Mouse (Mus musculus) midbrain, embryonic 12.5 days (tissue): Measurements from ENCODE around the gene Chrna1. TPM values are rescaled to one million over a fixed set of nuclear protein-coding genes. Genes with fewer than 3 reads are reported as not detected.

ENCODE experiments used
- ATAC-seq: fragments of 200-750 bp; cut with Nextera tagmentation; 2 replicates; pipeline ENCODE4 v1.8.0; 2017; ENCODE audit warnings: low read depth, moderate TSS enrichment, moderate library complexity; ENCODE audit not compliant: low FRiP score
- H3K27ac ChIP-seq: fragments of 300-500 bp; sonication (generic); replicated peaks from 2 replicates; pipeline ENCODE4 v1.5.1; 2016; ENCODE audit warnings: mild to moderate bottlenecking
- H3K27me3 ChIP-seq: fragments of 300-500 bp; sonication (generic); 2 replicates; pipeline ENCODE4 v1.6.1; 2016; ENCODE audit warnings: mild to moderate bottlenecking
- H3K36me3 ChIP-seq: fragments of 300-500 bp; sonication (generic); 2 replicates; pipeline ENCODE4 v1.6.1; 2016
- H3K4me1 ChIP-seq: fragments of 300-500 bp; sonication (generic); 2 replicates; pipeline ENCODE4 v1.6.1; 2016
- H3K4me2 ChIP-seq: fragments of 300-500 bp; sonication (generic); replicated peaks from 2 replicates; pipeline ENCODE4 v1.6.1; 2016; ENCODE audit warnings: mild to moderate bottlenecking, moderate library complexity
- H3K4me3 ChIP-seq: fragments of 300-500 bp; sonication (generic); 2 replicates; pipeline ENCODE4 v1.5.1; 2016; ENCODE audit warnings: mild to moderate bottlenecking
- H3K9ac ChIP-seq: fragments of 300-500 bp; sonication (generic); replicated peaks from 2 replicates; pipeline ENCODE4 v1.6.1; 2016; ENCODE audit warnings: mild to moderate bottlenecking, moderate library complexity
- H3K9me3 ChIP-seq: fragments of 300-500 bp; sonication (generic); 2 replicates; pipeline ENCODE4 v1.6.1; 2016; ENCODE audit warnings: mild to moderate bottlenecking
- WGBS: fragments of 180-500 bp; shearing (Covaris S2); methylation state at CpG from one replicate; pipeline ENCODE4 v1.1.7; 2016; 5-methylcytosine and 5-hydroxymethylcytosine counted together
- polyA plus RNA-seq: library from polyadenylated mRNA; unstranded; fragments of >200 nt; fragmentation: Nextera tagmentation; extraction: Ambion mirVana; gene quantifications from 2 replicates; pipeline ENCODE4 v1.2.1, GENCODE M21; 2016

Gene Chrna1
- polyA plus RNA-seq: 0.18 and 0.35 TPM in 2 replicates

DNA sequence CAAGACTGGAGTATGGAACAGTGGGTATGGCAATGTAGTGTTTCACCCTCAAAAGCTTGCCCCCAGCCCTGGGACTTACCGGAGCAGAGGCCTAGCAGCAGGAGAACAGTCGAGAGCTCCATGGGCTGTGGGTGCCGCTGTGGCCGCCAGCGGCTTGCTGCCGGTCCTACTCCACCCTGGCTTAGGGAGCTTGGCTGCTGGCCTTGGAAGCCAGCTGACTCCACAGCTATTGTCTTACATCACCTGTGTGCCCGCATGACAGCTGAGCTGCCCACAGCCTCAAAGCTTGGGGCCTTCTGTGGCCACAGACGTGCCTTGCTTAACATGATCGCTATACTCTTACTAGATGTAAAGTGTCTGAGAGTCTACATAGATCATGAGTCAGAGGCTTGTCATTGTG lies at the start of gene Chrna1:
Gene Chrna1 (minus strand): TSS at position 173 of the 400 bp plus-strand sequence.
- no peak within 1 kb of the TSS for H3K9ac ChIP-seq
- no peaks in the 10 kb centered on the region for H3K36me3 ChIP-seq
- H3K4me2 ChIP-seq: no peak within 1 kb of the TSS
- no peak within 1 kb of the TSS for H3K4me3 ChIP-seq
- peaks cover 5% of the 10 kb centered on the region; the same call in 1 of the 2 replicates for H3K4me1 ChIP-seq
- H3K27ac ChIP-seq: no peak within 1 kb of the TSS
- ATAC-seq: no peak
- 88% methylated on average over 9 of the region's 9 CpGs for WGBS
- peaks cover 4% of the 10 kb centered on the region; the same call in 1 of the 2 replicates for H3K27me3 ChIP-seq
- H3K9me3 ChIP-seq: no peaks in the 10 kb centered on the region

DNA sequence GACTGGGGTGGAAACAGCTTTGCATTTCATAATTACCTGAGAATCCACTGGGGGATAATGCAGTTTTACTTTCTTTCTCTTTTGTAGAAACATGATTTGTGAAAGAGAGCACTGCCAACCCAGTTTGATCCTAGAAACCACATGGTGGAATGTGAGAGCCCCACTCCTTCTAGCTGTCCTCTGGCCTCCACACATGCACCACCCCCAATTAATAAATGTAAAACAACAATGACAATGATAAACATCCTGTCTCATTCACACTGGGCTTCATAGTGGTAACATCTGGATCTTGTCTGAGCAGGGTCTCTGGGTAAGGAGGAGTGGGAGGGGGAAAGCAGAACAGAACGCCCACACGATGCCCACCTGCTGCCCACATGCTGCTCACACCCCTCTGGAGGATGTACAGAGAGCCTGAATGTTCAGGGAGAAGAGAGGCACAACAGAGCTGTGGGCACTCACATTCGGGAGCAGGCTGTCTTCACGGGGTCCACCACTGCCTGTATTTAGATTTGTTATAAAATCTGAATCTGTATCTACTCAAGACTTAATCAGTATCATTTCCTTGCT lies 38.4 kb upstream of the Chrna1 start:
- WGBS: 81% methylated on average over 4 of the region's 4 CpGs
- no peak overlapping the region for H3K4me2 ChIP-seq
- no peaks in the 10 kb centered on the region for H3K4me1 ChIP-seq
- H3K9ac ChIP-seq: no peak overlapping the region
- no peak for ATAC-seq
- H3K27ac ChIP-seq: no peak overlapping the region
- no peak overlapping the region for H3K4me3 ChIP-seq
- no peaks in the 10 kb centered on the region for H3K27me3 ChIP-seq
- peaks cover 48% of the 10 kb centered on the region for H3K36me3 ChIP-seq
- H3K9me3 ChIP-seq: no peaks in the 10 kb centered on the region

DNA sequence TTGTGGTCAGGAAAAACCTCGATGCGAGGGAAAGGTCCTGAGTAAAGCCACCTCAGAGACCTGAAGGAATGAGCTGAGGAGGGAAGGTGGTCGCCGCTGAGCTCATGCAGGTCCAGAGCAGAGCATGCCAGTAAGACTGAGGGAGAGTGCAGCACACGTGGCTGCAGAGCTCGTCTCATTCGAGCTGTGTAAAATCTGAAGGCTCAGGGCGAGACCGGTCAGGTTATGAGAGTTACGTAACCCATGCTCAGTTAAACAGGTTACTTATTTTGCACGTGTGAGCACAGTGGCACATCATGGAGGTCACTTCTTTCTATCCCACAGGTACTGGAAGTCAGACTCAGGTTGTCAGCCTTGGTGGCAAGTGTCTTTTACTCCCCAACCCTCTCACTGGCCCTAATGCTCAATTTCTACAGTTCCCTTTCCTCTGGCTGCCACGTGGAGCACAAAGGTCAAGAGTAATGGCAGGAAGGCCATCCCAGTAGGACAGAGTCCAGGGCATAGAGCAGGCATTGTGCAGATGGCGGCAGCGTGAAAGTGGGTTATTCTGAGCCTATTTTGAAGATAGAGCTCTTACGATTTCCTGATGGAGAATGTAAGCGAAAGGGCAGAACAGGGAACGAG lies 36.4 kb upstream of the Chrna1 start:
- H3K36me3 ChIP-seq: peaks cover 44% of the 10 kb centered on the region
- no peak overlapping the region for H3K4me3 ChIP-seq
- H3K9me3 ChIP-seq: no peaks in the 10 kb centered on the region
- H3K9ac ChIP-seq: no peak overlapping the region
- H3K27ac ChIP-seq: no peak overlapping the region
- 85% methylated on average over 17 of the region's 17 CpGs for WGBS
- no peaks in the 10 kb centered on the region for H3K4me1 ChIP-seq
- ATAC-seq: no peak
- H3K4me2 ChIP-seq: no peak overlapping the region
- no peaks in the 10 kb centered on the region for H3K27me3 ChIP-seq

DNA sequence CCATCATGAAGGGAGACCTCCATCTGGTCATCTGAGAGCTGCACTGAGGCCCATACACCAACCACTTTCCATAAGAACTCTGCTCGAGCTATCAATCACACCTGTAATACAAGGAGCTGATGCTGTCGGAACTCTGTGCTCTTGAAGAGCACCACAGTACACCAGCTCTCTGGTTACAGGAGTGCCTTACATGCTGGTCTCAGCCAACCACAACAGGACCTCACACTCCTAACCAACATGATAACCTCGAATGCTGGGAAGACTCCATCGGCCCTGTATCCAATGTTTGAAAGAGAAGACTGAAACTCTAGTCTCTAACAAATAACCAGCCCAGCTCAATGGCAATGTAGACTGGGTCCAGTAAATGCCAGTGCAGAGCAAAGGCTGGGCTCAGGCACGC lies 35.3 kb upstream of the Chrna1 start:
- Histone ChIP-seq H3K4me3 (no peak overlapping the region), H3K27me3 (no peaks in the 10 kb centered on the region), H3K27ac (no peak overlapping the region), H3K36me3 (peaks cover 50% of the 10 kb centered on the region), H3K4me1 (no peaks in the 10 kb centered on the region), H3K9me3 (no peaks in the 10 kb centered on the region), H3K4me2 (no peak overlapping the region), H3K9ac (no peak overlapping the region)
- WGBS: 94% methylated on average over 5 of the region's 5 CpGs
- ATAC-seq: no peak

DNA sequence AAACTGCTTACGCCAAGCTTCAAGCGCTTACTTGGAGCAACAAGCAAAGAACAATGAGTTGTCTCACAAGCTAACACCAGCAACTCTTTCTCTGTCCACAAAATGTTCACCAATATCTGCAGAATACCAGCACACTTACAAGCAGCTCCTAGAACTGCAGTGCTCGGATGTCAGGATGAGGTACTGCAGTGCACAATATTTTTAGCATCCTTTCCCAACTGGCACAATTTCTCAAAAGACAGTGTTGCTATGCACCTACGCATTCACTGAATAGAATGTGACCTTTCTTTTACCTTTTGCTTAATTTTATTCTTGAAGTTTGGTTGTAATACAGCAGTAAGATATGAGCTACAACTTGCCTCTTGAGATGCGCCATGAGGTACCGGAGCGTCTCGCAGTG lies 34.2 kb upstream of the Chrna1 start:
- Histone ChIP-seq H3K27me3 (no peaks in the 10 kb centered on the region), H3K4me2 (no peak overlapping the region), H3K4me3 (no peak overlapping the region), H3K36me3 (peaks cover 59% of the 10 kb centered on the region), H3K9me3 (no peaks in the 10 kb centered on the region), H3K27ac (no peak overlapping the region), H3K9ac (no peak overlapping the region), H3K4me1 (no peaks in the 10 kb centered on the region)
- no peak for ATAC-seq
- 95% methylated on average over 8 of the region's 8 CpGs for WGBS

DNA sequence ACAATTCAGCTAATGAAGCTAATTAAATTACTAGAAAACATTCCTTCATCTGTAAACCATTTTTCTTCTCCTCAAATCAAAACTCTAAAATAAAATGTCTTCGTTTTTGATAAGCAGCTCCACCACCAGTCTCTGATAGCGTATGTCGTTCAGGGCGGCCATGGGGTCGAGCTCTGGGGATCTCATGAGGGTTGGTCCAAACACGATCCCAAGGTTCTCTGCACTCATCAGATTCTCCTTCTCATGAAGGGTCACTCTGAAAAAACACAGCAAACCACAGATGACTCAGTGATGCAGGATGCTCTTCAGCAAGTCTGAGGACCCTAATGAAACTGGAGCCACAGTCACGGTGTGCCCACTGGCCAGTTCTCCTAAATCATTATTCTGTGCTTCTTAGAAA lies 32.8 kb upstream of the Chrna1 start:
- WGBS: 93% methylated on average over 7 of the region's 7 CpGs

DNA sequence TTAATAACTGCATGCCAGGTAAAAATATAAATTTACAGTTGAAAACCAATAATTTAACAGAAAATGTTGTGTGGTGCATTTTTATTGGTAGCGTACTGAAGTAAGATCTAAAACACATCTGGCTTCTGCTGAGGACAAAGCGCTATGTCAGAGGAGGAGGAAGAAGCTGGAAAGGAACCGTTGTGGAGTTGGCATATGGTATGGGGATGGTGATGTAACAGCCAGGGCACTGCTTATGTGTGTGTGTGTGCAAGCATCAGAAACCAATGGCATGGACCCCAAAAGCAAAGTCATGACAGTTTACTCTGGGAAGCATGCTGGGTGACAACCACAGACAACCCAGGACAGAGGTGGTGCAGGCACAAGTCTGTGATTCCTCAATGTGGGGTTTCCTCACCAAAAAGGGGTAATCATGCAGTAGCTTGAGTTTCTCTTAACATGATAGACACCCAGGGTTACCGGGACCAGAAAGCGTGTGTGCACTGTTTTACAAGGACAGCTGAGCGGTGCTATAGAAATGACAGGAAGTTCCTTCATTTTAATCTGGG lies 32.3 kb upstream of the Chrna1 start:
- Histone ChIP-seq H3K4me1 (no peaks in the 10 kb centered on the region), H3K27me3 (no peaks in the 10 kb centered on the region), H3K9ac (no peak overlapping the region), H3K36me3 (peaks cover 54% of the 10 kb centered on the region), H3K4me3 (no peak overlapping the region), H3K4me2 (no peak overlapping the region), H3K9me3 (no peaks in the 10 kb centered on the region), H3K27ac (no peak overlapping the region)
- 96% methylated on average over 6 of the region's 6 CpGs for WGBS
- no peak for ATAC-seq

More for the DNA sequence above, 32.8 kb upstream of the Chrna1 start:
- peaks cover 59% of the 10 kb centered on the region for H3K36me3 ChIP-seq
- no peaks in the 10 kb centered on the region for H3K27me3 ChIP-seq
- no peak overlapping the region for H3K4me3 ChIP-seq
- H3K9ac ChIP-seq: no peak overlapping the region
- no peaks in the 10 kb centered on the region for H3K9me3 ChIP-seq
- no peak for ATAC-seq
- H3K4me2 ChIP-seq: no peak overlapping the region
- no peak overlapping the region for H3K27ac ChIP-seq
- no peaks in the 10 kb centered on the region for H3K4me1 ChIP-seq

DNA sequence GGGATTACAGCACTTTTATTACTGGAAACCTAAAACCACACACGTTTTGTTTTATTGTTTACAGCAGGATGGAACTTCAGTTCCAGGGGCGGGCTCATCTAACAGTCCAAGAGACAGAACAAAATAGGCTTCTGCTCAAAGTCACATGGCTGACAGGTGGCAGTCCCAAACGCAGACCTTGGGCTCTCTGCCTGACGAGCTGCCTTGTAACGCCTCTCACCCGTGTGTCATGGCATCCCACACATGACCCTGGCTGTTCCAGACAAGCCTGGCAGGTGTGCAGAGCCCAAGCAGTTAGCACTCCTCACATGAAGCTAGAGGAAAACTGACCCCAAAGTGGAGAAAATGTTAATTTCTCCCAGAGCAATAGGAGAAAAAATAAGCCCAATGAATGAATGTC lies 31.7 kb upstream of the Chrna1 start:
- no peak for ATAC-seq
- H3K4me3 ChIP-seq: no peak overlapping the region
- H3K4me1 ChIP-seq: no peaks in the 10 kb centered on the region
- no peaks in the 10 kb centered on the region for H3K9me3 ChIP-seq
- H3K36me3 ChIP-seq: peaks cover 51% of the 10 kb centered on the region
- no peak overlapping the region for H3K9ac ChIP-seq
- H3K27ac ChIP-seq: no peak overlapping the region
- H3K4me2 ChIP-seq: no peak overlapping the region
- 92% methylated on average over 6 of the region's 6 CpGs for WGBS
- no peaks in the 10 kb centered on the region for H3K27me3 ChIP-seq

DNA sequence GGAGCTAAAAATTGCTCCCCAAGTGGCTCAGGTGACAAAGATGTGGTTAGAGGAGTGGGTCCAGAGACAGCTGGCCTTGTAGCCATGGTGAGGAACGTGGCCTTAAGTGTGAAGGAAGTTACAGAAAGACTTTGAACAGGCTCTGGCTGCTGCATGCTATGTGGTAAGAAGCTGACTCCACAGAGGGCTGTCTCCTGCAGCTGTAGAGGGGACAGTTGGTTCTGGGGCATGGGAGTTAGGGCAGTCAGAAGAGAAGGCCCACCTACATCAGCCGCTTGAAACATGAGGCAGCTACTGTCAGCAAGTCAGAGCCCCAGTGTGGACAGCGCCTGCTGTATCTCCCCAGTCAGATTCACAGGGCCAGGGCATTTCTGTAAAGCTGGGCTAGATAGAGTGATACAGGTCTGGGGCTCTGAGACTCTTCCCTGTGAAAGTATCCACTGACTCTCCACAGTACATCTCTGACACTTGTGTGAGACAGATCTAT lies 29.6 kb upstream of the Chrna1 start:
- Histone ChIP-seq H3K4me1 (0 out of 2 replicates have a peak, but pooled peaks cover 3% of the 10 kb centered on the region), H3K36me3 (peaks cover 43% of the 10 kb centered on the region), H3K27ac (no peak overlapping the region), H3K27me3 (no peaks in the 10 kb centered on the region), H3K4me3 (no peak overlapping the region), H3K4me2 (no peak overlapping the region), H3K9me3 (no peaks in the 10 kb centered on the region), H3K9ac (no peak overlapping the region)
- ATAC-seq: no peak
- 93% methylated on average over 3 of the region's 3 CpGs for WGBS

DNA sequence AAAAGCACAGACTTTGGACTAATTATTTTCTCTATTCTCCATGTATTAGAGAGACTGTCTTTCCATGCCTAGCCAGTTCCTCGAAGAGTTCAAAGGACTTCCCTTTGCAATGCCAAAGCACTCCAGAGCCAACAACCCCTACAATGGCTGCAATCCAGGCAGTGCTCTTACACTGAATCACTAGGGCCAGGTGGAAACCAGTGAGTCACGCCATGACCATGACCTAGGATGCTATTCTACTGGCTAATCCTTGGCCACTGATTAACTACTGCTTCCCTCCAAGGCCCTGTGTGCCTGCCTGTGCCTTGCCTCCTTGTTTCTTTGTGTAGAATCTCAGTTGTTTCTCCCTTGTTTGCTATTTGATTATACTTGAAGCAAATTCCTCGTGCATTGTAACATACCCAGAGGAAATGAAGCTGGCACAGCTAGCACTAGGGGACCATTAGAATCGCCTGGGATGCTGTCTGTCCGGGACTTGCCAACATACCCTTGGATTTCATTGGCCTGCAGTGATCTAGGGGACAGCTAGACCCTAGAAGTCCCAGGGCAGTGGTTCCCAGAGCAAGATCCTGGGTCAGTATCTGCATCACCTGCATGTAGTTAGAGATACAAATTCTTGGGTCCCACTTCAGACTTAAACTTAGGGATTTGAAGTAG lies 29.1 kb upstream of the Chrna1 start:
- Histone ChIP-seq H3K4me1 (0 out of 2 replicates have a peak, but pooled peaks cover 3% of the 10 kb centered on the region), H3K27me3 (no peaks in the 10 kb centered on the region), H3K4me2 (no peak overlapping the region), H3K9me3 (no peaks in the 10 kb centered on the region), H3K27ac (no peak overlapping the region), H3K36me3 (peaks cover 37% of the 10 kb centered on the region), H3K9ac (no peak overlapping the region), H3K4me3 (no peak overlapping the region)
- ATAC-seq: no peak
- WGBS: 88% methylated on average over 5 of the region's 5 CpGs

DNA sequence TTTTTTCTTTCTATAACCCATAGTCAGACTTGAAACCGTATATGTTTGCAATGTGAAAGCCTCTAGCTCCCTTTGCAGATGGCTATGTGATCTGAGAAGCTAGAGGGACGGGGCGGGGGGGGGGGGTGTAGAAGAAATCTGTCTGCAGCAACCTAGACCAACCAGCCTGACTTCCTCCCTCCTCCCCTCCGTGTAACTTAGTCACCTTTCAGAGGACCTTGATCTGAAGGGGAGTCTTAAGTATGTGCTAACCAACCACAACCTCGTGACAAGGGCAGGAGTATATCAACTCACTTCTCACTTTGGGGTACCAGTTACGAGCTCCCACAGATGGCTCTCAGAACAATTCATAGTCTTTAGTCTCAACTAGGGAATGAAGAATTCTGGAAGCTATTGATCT lies 28.3 kb upstream of the Chrna1 start:
- Histone ChIP-seq H3K9me3 (no peaks in the 10 kb centered on the region), H3K4me1 (0 out of 2 replicates have a peak, but pooled peaks cover 3% of the 10 kb centered on the region), H3K4me3 (no peak overlapping the region), H3K27me3 (no peaks in the 10 kb centered on the region), H3K27ac (no peak overlapping the region), H3K9ac (no peak overlapping the region), H3K36me3 (peaks cover 31% of the 10 kb centered on the region), H3K4me2 (no peak overlapping the region)
- WGBS: 87% methylated on average over 6 of the region's 6 CpGs
- ATAC-seq: no peak

DNA sequence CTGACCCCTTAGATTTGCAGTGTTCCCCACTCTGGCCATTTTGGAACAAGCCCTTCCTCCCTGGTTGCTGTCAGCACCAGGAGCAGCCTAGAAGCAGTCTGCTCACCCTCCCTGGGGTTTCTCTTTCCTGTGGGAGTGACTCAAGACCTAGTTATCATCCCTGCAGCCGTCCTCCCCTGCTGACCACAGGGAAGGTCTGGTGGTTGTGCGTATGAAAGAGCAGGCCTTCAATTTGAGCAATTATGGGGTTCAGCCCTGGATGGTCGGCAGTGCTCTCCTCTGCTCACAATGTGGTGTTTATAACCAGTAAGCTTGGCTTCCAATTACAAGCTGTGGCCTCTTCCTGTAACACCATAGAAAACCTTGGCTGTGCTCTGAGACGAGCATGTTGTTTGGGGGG lies 27.5 kb upstream of the Chrna1 start:
- H3K4me3 ChIP-seq: no peak overlapping the region
- WGBS: 58% methylated on average over 4 of the region's 4 CpGs
- peaks cover 24% of the 10 kb centered on the region for H3K36me3 ChIP-seq
- ATAC-seq: no peak
- no peaks in the 10 kb centered on the region for H3K27me3 ChIP-seq
- no peak overlapping the region for H3K27ac ChIP-seq
- no peak overlapping the region for H3K9ac ChIP-seq
- no peak overlapping the region for H3K4me2 ChIP-seq
- 0 out of 2 replicates have a peak, but pooled peaks cover 3% of the 10 kb centered on the region for H3K4me1 ChIP-seq
- no peaks in the 10 kb centered on the region for H3K9me3 ChIP-seq
